12 mouse cellular contexts compared by ENCODE assay signal in the genomic region with DNA sequence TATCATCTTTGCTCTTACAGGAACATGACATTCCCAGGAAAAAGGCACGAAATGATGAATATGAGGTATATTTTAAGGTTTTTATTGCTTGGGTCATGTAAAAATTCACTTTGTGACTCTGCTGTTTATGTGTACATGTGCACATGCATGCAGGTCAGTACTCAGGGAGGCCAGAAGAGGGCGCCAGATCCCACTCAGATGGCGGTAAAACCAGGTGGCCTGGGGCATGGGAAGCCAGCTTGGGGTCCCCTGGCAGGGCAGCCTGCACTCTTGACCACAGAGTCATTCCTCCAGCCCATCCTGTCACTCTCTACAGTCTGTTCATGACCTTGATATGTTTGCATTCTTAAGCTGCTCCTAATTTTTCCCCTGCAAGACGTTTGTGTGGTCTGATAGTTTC. TPM values are rescaled to one million over a fixed set of nuclear protein-coding genes. Genes with fewer than 3 reads are reported as not detected.
DNase-seq lines count a peak whose midpoint lies in the region; ATAC-seq and TF ChIP-seq lines count a peak whose summit lies in the region.
"Had no signal": no experiment of that assay in that cellular context is flagged by ENCODE, and none has a peak within 500 bp of the region (broad histone marks: within the 10 kb centered on the region; RNA-seq: fewer than 3 reads in every experiment).

No protein-coding gene starts in this region.

- no peak overlapping the region for H3K4me3 ChIP-seq in midbrain, postnatal 0 days (ENCODE audit: low read depth, low read length)
- no peak overlapping the region for H3K4me3 ChIP-seq in midbrain, embryonic 11.5 days (ENCODE audit: low read depth, low read length)
- H3K4me3 ChIP-seq in bone marrow macrophage, adult 2 months (ENCODE audit: insufficient read depth, low read length), result no peak overlapping the region
- no peak overlapping the region for H3K4me3 ChIP-seq in hindbrain, embryonic 12.5 days
- H3K4me3 ChIP-seq: limb, embryonic 13.5 days; midbrain, embryonic 15.5 days had no signal

- TF ChIP-seq CTCF in midbrain, postnatal 0 days (IDR thresholded peaks at IDR 0.05), result peak; percentile 51
- peak; percentile 56; the same call in 1 of the 2 replicates for TF ChIP-seq CTCF in bone marrow macrophage, adult 2 months (IDR thresholded peaks at IDR 0.05; ENCODE audit: low read depth, low read length)

- TF ChIP-seq POLR2A in bone marrow macrophage, adult 2 months (IDR thresholded peaks at IDR 0.05; ENCODE audit: borderline replicate concordance, low read depth, low read length), result no peak

- no peak for ATAC-seq in midbrain, postnatal 0 days (ENCODE audit: low FRiP score)
- no peak for ATAC-seq in midbrain, embryonic 11.5 days (ENCODE audit: low FRiP score)
- ATAC-seq in hindbrain, embryonic 12.5 days (ENCODE audit: low FRiP score), result no peak
- ATAC-seq: midbrain, embryonic 15.5 days had no signal

- H3K9me3 ChIP-seq in midbrain, postnatal 0 days (ENCODE audit: low read length), result no peaks in the 10 kb centered on the region
- no peaks in the 10 kb centered on the region for H3K9me3 ChIP-seq in midbrain, embryonic 11.5 days (ENCODE audit: control insufficient read depth, low read length)
- H3K9me3 ChIP-seq in hindbrain, embryonic 12.5 days (replicated peaks), result no peaks in the 10 kb centered on the region
- H3K9me3 ChIP-seq: limb, embryonic 13.5 days; midbrain, embryonic 15.5 days had no signal

- H3K9ac ChIP-seq in midbrain, postnatal 0 days (replicated peaks; ENCODE audit: low read length, poor library complexity, severe bottlenecking), result no peak overlapping the region
- H3K9ac ChIP-seq in midbrain, embryonic 11.5 days (ENCODE audit: low read length), result no peak overlapping the region
- H3K9ac ChIP-seq in hindbrain, embryonic 12.5 days, result no peak overlapping the region
- H3K9ac ChIP-seq: limb, embryonic 13.5 days; midbrain, embryonic 15.5 days had no signal

- peaks cover 4% of the 10 kb centered on the region; the same call in 1 of the 2 replicates for H3K36me3 ChIP-seq in midbrain, postnatal 0 days (ENCODE audit: insufficient read depth, low read length)
- no peaks in the 10 kb centered on the region; the same call in 1 of the 2 replicates for H3K36me3 ChIP-seq in midbrain, embryonic 11.5 days (ENCODE audit: control insufficient read depth, insufficient read depth, low read length)
- no peaks in the 10 kb centered on the region; the same call in 1 of the 2 replicates for H3K36me3 ChIP-seq in splenic B cell, adult 2 months (ENCODE audit: control insufficient read depth, insufficient read depth, low read length, poor library complexity, severe bottlenecking)
- peaks cover 4% of the 10 kb centered on the region; the same call in 1 of the 2 replicates for H3K36me3 ChIP-seq in hindbrain, embryonic 12.5 days

- 72% methylated on average over 4 of the region's 4 CpGs for WGBS in midbrain, postnatal 0 days
- 78% methylated on average over 4 of the region's 4 CpGs for WGBS in midbrain, embryonic 11.5 days
- 70% methylated on average over 4 of the region's 4 CpGs for WGBS in hindbrain, embryonic 12.5 days

- no peaks in the 10 kb centered on the region for H3K27me3 ChIP-seq in midbrain, postnatal 0 days (ENCODE audit: insufficient read depth, low read length)
- no peaks in the 10 kb centered on the region for H3K27me3 ChIP-seq in midbrain, embryonic 11.5 days (ENCODE audit: control insufficient read depth, insufficient read depth, low read length)
- no peaks in the 10 kb centered on the region for H3K27me3 ChIP-seq in splenic B cell, adult 2 months (ENCODE audit: control insufficient read depth, insufficient read depth, low read length, poor library complexity, severe bottlenecking)
- H3K27me3 ChIP-seq in hindbrain, embryonic 12.5 days, result no peaks in the 10 kb centered on the region
- H3K27me3 ChIP-seq: limb, embryonic 13.5 days; midbrain, embryonic 15.5 days had no signal

- peak; percentile 19 for DNase-seq in gastrocnemius, postnatal 10 days
- no peak for DNase-seq in gastrocnemius, adult 18-20 months (ENCODE audit: low spot score)
- no peak for DNase-seq in midbrain, postnatal 0 days (ENCODE audit: low spot score)
- no peak for DNase-seq in midbrain, embryonic 11.5 days (ENCODE audit: low spot score, missing footprints)
- DNase-seq in splenic B cell, adult 2 months (ENCODE audit: low read depth, low spot score), result peak; percentile 38
- DNase-seq in cerebellum, postnatal 4 days (ENCODE audit: low spot score in 2 of 2), result no peak
- DNase-seq: kidney, adult 18-20 months; right cerebral cortex, postnatal 4 days had no signal

- H3K4me2 ChIP-seq in midbrain, postnatal 0 days (ENCODE audit: low read depth, low read length, poor library complexity, severe bottlenecking), result no peak overlapping the region
- no peak overlapping the region for H3K4me2 ChIP-seq in midbrain, embryonic 11.5 days
- no peak overlapping the region for H3K4me2 ChIP-seq in hindbrain, embryonic 12.5 days (replicated peaks)
- H3K4me2 ChIP-seq: limb, embryonic 13.5 days; midbrain, embryonic 15.5 days had no signal

- no peaks in the 10 kb centered on the region for H3K4me1 ChIP-seq in midbrain, postnatal 0 days (ENCODE audit: insufficient read depth, low read length)
- H3K4me1 ChIP-seq in midbrain, embryonic 11.5 days (ENCODE audit: control insufficient read depth, insufficient read depth, low read length), result no peaks in the 10 kb centered on the region
- no peaks in the 10 kb centered on the region for H3K4me1 ChIP-seq in bone marrow macrophage, adult 2 months (ENCODE audit: control insufficient read depth, insufficient read depth, low read length)
- peaks cover 3% of the 10 kb centered on the region; the same call in 1 of the 2 replicates for H3K4me1 ChIP-seq in hindbrain, embryonic 12.5 days
- H3K4me1 ChIP-seq: midbrain, embryonic 15.5 days had no signal

- H3K27ac ChIP-seq in midbrain, postnatal 0 days (ENCODE audit: low read depth, low read length), result no peak overlapping the region
- H3K27ac ChIP-seq in midbrain, embryonic 11.5 days (ENCODE audit: low read depth, low read length), result no peak overlapping the region
- no peak overlapping the region for H3K27ac ChIP-seq in bone marrow macrophage, adult 2 months (ENCODE audit: insufficient read depth, low read depth, low read length)
- no peak overlapping the region for H3K27ac ChIP-seq in hindbrain, embryonic 12.5 days
- H3K27ac ChIP-seq: limb, embryonic 13.5 days; midbrain, embryonic 15.5 days had no signal

RNA-seq across cellular contexts. Expression of a gene that starts 12.6 kb away (rescaled TPM):
- 10 to 100 TPM; 51.0 to 51.3 TPM for total RNA-seq in gastrocnemius, postnatal 10 days (2021)
- total RNA-seq in gastrocnemius, adult 18-20 months (2021), result 10 to 100 TPM; 51.3 to 55.5 TPM
- total RNA-seq in midbrain, postnatal 0 days (2014; rRNA removed), result 33.1 and 55.0 TPM in 2 replicates
- polyA plus RNA-seq in midbrain, postnatal 0 days (2015; fragmentation: Nextera tagmentation; extraction: Ambion mirVana), result 99.4 and 100 TPM in 2 replicates
- 85.5 and 88.5 TPM in 2 replicates for polyA plus RNA-seq in midbrain, embryonic 11.5 days (2014; fragmentation: Nextera tagmentation; extraction: Ambion mirVana)
- polyA plus RNA-seq in bone marrow macrophage, adult 2 months (2012; ENCODE audit: insufficient read depth, insufficient read length, missing spikeins), result 28.4 and 34.0 TPM in 2 replicates
- polyA plus RNA-seq in hindbrain, embryonic 12.5 days (2016; fragmentation: Nextera tagmentation; extraction: Ambion mirVana), result 70.3 and 71.0 TPM in 2 replicates

Comparison
In these comparisons a context has a peak if more than half of its experiments do, and no peak if none do; other contexts are left out.
1. DNase-seq: peak in gastrocnemius, postnatal 10 days (single experiment) and splenic B cell, adult 2 months (single experiment); none in gastrocnemius, adult 18-20 months (single experiment), midbrain, postnatal 0 days (single experiment), midbrain, embryonic 11.5 days (single experiment) and cerebellum, postnatal 4 days (0 of 2).